Mouse (Mus musculus): ENCODE results near the gene Gm21680.
"Not testable (repeated sequence)": the region's sequence is repeated elsewhere in the genome, so short reads cannot be mapped to it uniquely, and the experiment has no call there.

Gene Gm21680

GRCm38 (mm10) chr5:25972563-25972962, at the start of gene Gm21680:
TSS of gene Gm21680 (minus strand) at chr5:25972663.
- DNase-seq: not testable (repeated sequence)

GRCm38 (mm10) chr5:26007697-26008096, 35.2 kb upstream of the Gm21680 start:
- DNase-seq: not testable (repeated sequence)

- peak; percentile 17 to 35 for DNase-seq
Observed at GRCm38 (mm10) chr5:26006937-26007695, 34.7 kb upstream of the Gm21680 start.

GRCm38 (mm10) chr5:26004698-26005097, 32.2 kb upstream of the Gm21680 start, which contains the start of gene Gm1979:
TSS of gene Gm1979 (minus strand) at chr5:26004798.
- not testable (repeated sequence) for DNase-seq

- DNase-seq: not testable (repeated sequence)
Observed at GRCm38 (mm10) chr5:25988550-25988949, 16.1 kb upstream of the Gm21680 start, which contains the start of gene Gm21698. TSS of gene Gm21698 (minus strand) at chr5:25988650.

GRCm38 (mm10) chr5:25957050-25957449, 15.4 kb downstream of the Gm21680 start:
- not testable (repeated sequence) for DNase-seq

GRCm38 (mm10) chr5:25956611-25957010, 15.9 kb downstream of the Gm21680 start:
- peak; percentile 4 to 6 for DNase-seq

GRCm38 (mm10) chr5:25954317-25954716, 18.1 kb downstream of the Gm21680 start, which contains the start of gene Gm21671:
TSS of gene Gm21671 (minus strand) at chr5:25954417.
- DNase-seq: not testable (repeated sequence)

GRCm38 (mm10) chr5:25945391-25945790, 27.1 kb downstream of the Gm21680 start:
- not testable (repeated sequence) for DNase-seq

- DNase-seq: not testable (repeated sequence)
Observed at GRCm38 (mm10) chr5:25942281-25942680, 30.2 kb downstream of the Gm21680 start, which contains the start of gene Gm21663. TSS of gene Gm21663 (minus strand) at chr5:25942381.
